Mouse (Mus musculus) liver, postnatal 0 days (tissue): Measurements from ENCODE around the gene Mog. TPM values are rescaled to one million over a fixed set of nuclear protein-coding genes. Genes with fewer than 3 reads are reported as not detected.
"Not testable (repeated sequence)": the region's sequence is repeated elsewhere in the genome, so short reads cannot be mapped to it uniquely, and the experiment has no call there.

Experiments
- ATAC-seq: fragments of 200-750 bp; cut with Nextera tagmentation; 2 replicates; pipeline ENCODE4 v1.8.0; 2017; ENCODE audit warnings: mild to moderate bottlenecking, moderate library complexity
- DNase-seq: peaks from one replicate; pipeline ENCODE4 v3.0.0-alpha.2; 2016
- H3K27ac ChIP-seq: fragments of 300-500 bp; sonication (generic); 2 replicates; pipeline ENCODE4 v1.5.1; 2014; ENCODE audit warnings: antibody characterized with exemption, moderate library complexity, mild to moderate bottlenecking, low read depth
- H3K27me3 ChIP-seq: fragments of 300-500 bp; sonication (generic); 2 replicates; pipeline ENCODE4 v1.6.1; 2014; ENCODE audit warnings: low read length, control low read depth, mixed read lengths; ENCODE audit not compliant: insufficient read depth
- H3K36me3 ChIP-seq: fragments of 300-500 bp; sonication (generic); replicated peaks from 2 replicates; pipeline ENCODE4 v1.6.1; 2014; ENCODE audit warnings: mild to moderate bottlenecking, control low read depth, low read length, moderate library complexity, mixed read lengths; ENCODE audit not compliant: insufficient read depth
- H3K4me1 ChIP-seq: fragments of 300-500 bp; sonication (generic); 2 replicates; pipeline ENCODE4 v1.6.1; 2014; ENCODE audit warnings: antibody characterized with exemption, mild to moderate bottlenecking, control low read depth; ENCODE audit not compliant: insufficient read depth
- H3K4me2 ChIP-seq: fragments of 300-500 bp; sonication (generic); 2 replicates; pipeline ENCODE4 v1.6.1; 2014; ENCODE audit warnings: low read depth, mild to moderate bottlenecking, low read length, moderate library complexity, mixed read lengths
- H3K4me3 ChIP-seq: fragments of 300-500 bp; sonication (generic); 2 replicates; pipeline ENCODE4 v1.5.1; 2014; ENCODE audit warnings: low read depth, low read length
- H3K9ac ChIP-seq: fragments of 300-500 bp; sonication (generic); replicated peaks from 2 replicates; pipeline ENCODE4 v1.6.1; 2014; ENCODE audit warnings: mild to moderate bottlenecking, moderate library complexity
- H3K9me3 ChIP-seq: fragments of 300-500 bp; sonication (generic); 2 replicates; pipeline ENCODE4 v1.6.1; 2016; ENCODE audit warnings: mild to moderate bottlenecking, control low read depth, low read length, mixed read lengths
- CTCF ChIP-seq: sonication (generic); IDR thresholded peaks from 2 replicates; pipeline ENCODE4 v1.5.1; 2016; ENCODE audit warnings: antibody characterized with exemption, low read depth
- EP300 ChIP-seq: IDR thresholded peaks from 2 replicates; pipeline ENCODE4 v1.6.1; 2016; ENCODE audit warnings: antibody characterized with exemption, low read depth, mild to moderate bottlenecking
- WGBS: fragments of 180-500 bp; shearing (Covaris S2); extraction: QIAGEN DNeasy Blood & Tissue Kit; methylation state at CpG from one replicate; pipeline ENCODE4 v1.1.7; 2014; ENCODE audit not compliant: insufficient replicate concordance; 5-methylcytosine and 5-hydroxymethylcytosine counted together
- polyA plus RNA-seq: library from polyadenylated mRNA; unstranded; fragments of >200 nt; fragmentation: Nextera tagmentation; extraction: Ambion mirVana; gene quantifications from 2 replicates; pipeline ENCODE4 v1.2.1, GENCODE M21; 2015

Mog gene
- polyA plus RNA-seq, 1 experiment from 2014 or later, result not detected

DNA sequence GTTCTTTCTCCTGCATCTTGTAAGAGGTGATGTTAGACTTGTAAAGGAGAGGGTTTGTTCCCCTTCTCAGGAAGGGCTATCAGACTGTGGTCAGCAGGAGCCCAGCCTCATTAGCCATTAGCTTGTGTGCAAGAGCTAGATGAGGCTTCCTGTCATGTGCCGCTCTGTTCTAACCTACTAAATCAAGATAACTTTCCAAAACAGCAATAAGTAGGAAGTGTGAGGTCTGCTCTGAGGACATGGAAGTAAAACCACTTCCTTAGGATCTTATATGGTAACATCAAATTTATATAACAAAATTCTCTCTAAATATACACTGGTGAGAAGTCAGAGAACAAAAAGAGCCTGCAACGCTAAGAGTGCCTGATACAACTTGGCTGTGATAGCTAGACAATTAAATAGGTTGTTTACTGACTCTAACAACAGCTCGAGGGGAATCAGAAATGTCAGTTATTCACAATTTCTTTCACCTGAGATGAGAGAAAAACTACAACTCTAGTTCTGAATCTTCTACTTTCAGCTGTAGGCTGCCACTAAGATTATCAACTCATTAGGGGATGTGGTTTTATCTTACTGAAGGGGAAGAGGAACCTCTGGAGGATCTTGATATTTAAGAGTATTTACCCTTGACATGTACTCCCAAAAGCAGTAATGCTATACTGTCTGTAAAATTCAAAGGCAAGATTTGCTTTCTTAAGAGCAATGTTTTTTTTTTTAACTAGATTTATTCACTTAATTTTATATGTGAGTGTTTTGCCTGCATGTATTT lies 30.7 kb downstream of the Mog start:
- no peak for ATAC-seq
- no peaks in the 10 kb centered on the region for H3K36me3 ChIP-seq
- TF ChIP-seq CTCF, result no peak
- no peak for TF ChIP-seq EP300
- no peaks in the 10 kb centered on the region for H3K4me1 ChIP-seq
- peaks cover 20% of the 10 kb centered on the region for H3K27me3 ChIP-seq
- DNase-seq, result no peak
- no peak overlapping the region for H3K27ac ChIP-seq
- WGBS, result 28% methylated on average over 3 of the region's 3 CpGs
- H3K9ac ChIP-seq, result no peak overlapping the region
- H3K4me2 ChIP-seq, result no peak overlapping the region
- H3K9me3 ChIP-seq, result no peaks in the 10 kb centered on the region
- H3K4me3 ChIP-seq, result no peak overlapping the region

DNA sequence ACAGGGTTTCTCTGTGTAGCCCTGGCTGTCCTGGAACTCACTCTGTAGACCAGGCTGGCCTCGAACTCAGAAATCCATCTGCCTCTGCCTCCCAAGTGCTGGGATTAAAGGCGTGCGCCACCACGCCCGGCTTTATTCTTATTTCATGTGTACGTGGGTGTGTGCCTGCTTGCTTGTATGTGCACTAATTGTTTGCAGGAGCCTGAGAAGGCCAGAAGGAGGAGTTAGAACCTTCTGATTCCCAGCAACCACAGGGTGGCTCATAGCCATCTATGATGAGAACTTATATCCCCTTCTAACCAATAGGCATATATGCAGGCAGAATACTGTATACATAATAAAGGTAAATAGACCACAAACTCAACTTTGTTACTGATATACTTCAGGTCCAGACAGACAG lies 32.6 kb downstream of the Mog start:
- WGBS, result 85% methylated on average over 5 of the region's 6 CpGs
- not testable (repeated sequence) for H3K36me3 ChIP-seq, H3K27ac ChIP-seq, DNase-seq, H3K4me3 ChIP-seq, ATAC-seq, H3K9ac ChIP-seq, H3K9me3 ChIP-seq, H3K4me1 ChIP-seq, H3K4me2 ChIP-seq
- peaks cover 31% of the 10 kb centered on the region for H3K27me3 ChIP-seq

DNA sequence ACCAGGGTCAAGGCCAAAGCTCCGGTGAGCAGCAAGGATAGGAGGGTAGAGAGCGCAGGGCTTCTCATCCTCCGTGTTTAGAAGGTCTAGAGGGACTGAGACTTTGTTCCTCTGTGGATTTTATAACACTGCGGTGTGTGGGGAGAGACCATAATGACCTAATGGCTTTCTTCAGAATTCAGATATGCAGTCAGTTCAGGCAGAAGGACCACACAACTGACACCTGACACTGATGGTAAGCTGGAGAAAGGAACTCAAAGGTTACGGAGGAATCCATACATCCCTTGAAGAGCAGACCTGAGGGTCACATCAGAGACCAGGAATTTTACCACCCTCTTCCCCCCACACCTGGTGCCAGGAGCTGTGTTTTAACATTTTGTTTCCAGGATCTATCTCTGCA lies 33.8 kb downstream of the Mog start, which contains the start of gene H2-M5:
Gene H2-M5, minus strand, starts transcription at position 101 of the 400 bp plus-strand sequence.
- no peaks in the 10 kb centered on the region for H3K9me3 ChIP-seq
- no peaks in the 10 kb centered on the region for H3K4me1 ChIP-seq
- no peak for ATAC-seq
- no peak for DNase-seq
- H3K27me3 ChIP-seq, result peaks cover 31% of the 10 kb centered on the region
- TF ChIP-seq CTCF (no peak), EP300 (no peak)
- H3K9ac ChIP-seq, result no peak within 1 kb of the TSS
- no peaks in the 10 kb centered on the region for H3K36me3 ChIP-seq
- no peak within 1 kb of the TSS for H3K4me2 ChIP-seq
- no peak within 1 kb of the TSS for H3K27ac ChIP-seq
- H3K4me3 ChIP-seq, result no peak within 1 kb of the TSS
- WGBS, result 31% methylated on average over 5 of the region's 5 CpGs

DNA sequence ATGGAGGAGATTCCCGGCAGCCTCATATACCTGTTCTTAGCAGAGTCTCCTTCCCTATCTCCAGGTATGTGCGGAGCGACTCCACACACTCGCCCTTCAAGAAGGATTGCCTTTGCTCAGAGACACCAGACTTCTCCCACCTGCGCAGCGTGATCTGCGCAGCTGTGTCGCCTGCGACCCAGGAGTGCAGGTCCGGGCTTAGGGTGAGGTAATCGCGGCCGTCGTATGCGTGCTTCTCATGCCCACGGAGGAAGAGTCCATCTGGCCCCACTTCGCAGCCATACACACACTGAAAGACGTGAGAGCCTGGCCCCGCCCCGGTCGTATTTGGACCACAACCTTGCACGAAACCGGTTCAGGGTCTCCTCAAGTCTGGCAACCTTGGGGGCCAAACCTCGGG lies 34.7 kb downstream of the Mog start:
- 6% methylated on average over 24 of the region's 24 CpGs for WGBS
- ATAC-seq, result no peak; the same call in 1 of the 2 replicates
- Histone ChIP-seq H3K27me3 (peaks cover 31% of the 10 kb centered on the region), H3K4me1 (no peaks in the 10 kb centered on the region), H3K4me2 (no peak overlapping the region), H3K27ac (no peak overlapping the region), H3K36me3 (no peaks in the 10 kb centered on the region), H3K9ac (no peak overlapping the region), H3K4me3 (no peak overlapping the region), H3K9me3 (no peaks in the 10 kb centered on the region)
- TF ChIP-seq CTCF (no peak), EP300 (no peak)
- DNase-seq, result no peak

DNA sequence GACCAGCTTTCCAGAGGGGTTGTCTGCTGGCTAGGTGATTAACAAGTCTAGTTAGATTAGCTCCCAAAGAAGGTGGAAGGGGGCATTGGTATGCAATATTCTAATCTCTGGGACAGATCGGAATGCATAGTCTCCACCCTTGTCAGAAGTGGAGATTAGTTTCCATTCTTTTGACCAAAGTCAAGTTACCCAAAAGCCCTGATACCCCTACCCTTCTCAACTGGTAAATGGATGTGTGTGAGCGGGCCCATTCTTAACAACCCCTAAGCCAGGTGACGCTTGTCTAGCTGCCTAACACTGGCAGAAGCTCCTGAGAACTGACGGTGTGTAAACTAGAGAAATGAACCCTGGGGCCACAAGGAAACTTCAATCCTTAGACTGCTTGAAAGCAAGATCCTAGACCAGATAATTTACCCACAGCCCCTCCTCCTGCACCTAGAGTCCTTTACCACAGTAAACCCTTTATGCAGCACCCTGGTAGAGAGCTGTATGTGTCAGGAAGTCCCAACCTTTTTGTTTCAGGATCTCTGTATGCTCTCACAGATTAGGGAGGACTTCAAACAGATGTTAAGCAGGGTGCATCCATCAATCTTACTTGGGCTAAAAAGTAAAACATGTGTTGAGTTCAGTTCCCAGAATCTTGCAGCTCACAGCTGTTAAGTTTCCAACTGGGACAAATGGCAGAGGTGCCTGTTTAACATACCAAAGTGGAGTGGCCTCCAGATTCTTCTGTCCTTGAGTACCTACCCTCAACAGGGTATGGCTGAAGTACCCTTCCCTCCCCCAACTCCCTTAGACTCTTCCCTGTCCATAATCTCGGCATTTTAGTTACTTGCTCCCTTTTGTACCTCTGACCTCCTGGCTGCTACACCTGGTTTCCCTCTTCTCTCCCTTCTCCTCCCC lies 40.7 kb downstream of the Mog start:
- no peak for TF ChIP-seq EP300
- no peak for TF ChIP-seq CTCF
- WGBS, result 48% methylated on average over 5 of the region's 5 CpGs
- H3K27ac ChIP-seq, result no peak overlapping the region
- H3K4me2 ChIP-seq, result no peak overlapping the region
- H3K9me3 ChIP-seq, result no peaks in the 10 kb centered on the region
- no peak for DNase-seq
- no peaks in the 10 kb centered on the region for H3K4me1 ChIP-seq
- H3K27me3 ChIP-seq, result peaks cover 10% of the 10 kb centered on the region; the same call in 1 of the 2 replicates
- no peaks in the 10 kb centered on the region for H3K36me3 ChIP-seq
- no peak for ATAC-seq
- no peak overlapping the region for H3K4me3 ChIP-seq
- no peak overlapping the region for H3K9ac ChIP-seq

DNA sequence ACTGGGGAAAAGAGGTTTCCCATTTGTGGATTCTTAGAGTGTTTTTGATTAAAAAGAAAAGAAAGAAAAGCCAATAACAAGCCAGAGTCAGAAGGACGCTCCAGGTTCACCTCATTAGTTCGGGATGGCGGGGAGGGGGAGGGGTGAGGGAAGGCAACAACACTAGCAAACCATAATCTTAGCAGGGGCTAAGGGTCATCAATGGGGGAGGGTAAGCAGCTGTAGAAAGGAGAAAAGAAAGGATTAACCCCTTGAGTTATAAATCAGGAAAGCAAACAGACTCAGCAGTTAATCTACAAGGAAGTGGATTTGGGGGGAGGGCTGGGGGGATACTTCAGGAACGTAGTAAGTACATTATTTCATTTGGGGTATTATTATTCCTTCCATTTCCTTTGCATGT lies 41.4 kb downstream of the Mog start:
- Histone ChIP-seq H3K9me3 (no peaks in the 10 kb centered on the region), H3K4me3 (peak overlapping the region; percentile 7; the same call in 1 of the 2 replicates), H3K27me3 (peaks cover 5% of the 10 kb centered on the region; the same call in 1 of the 2 replicates), H3K27ac (no peak overlapping the region), H3K9ac (no peak overlapping the region), H3K36me3 (no peaks in the 10 kb centered on the region), H3K4me1 (no peaks in the 10 kb centered on the region), H3K4me2 (peak overlapping the region; percentile 54)
- DNase-seq (no peak), ATAC-seq (no peak)
- WGBS, result 21% methylated on average over 4 of the region's 4 CpGs
- no peak for TF ChIP-seq EP300
- TF ChIP-seq CTCF, result no peak
